Mouse (Mus musculus) hindlimb bud, embryonic 11.5 days (tissue): ENCODE data around the gene Olfr1415.
"Not testable (repeated sequence)": the region's sequence is repeated elsewhere in the genome, so short reads cannot be mapped to it uniquely, and the experiment has no call there.

Experiments
- DNase-seq: peaks from one replicate; pipeline ENCODE4 v3.0.0-alpha.2; 2012; ENCODE audit warnings: low read depth, low spot score; ENCODE audit errors: extremely low spot score

The Olfr1415 gene

DNA sequence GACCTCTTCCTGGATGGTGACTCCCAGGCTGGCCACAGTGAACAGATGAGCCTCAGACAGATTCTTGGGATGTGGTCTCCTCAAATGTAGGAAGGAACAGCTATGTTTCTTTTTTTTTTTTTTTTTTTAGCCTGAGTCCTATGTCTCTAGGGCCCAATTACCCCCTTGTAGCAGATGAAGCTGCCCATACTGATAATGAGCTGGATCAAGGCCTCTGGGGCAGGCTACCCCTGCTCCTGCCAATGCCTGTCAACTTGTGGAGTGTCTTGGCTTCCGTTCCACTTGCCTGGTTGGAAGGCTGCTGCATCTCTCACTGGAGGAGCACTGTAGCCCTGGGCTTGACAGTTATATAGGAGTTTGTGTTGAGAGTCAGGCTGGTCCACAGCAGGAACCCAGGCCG, at the start of gene Olfr1415:
TSS of gene Olfr1415 (minus strand) at position 101 of the 400 bp plus-strand sequence.
- no peak for DNase-seq

DNA sequence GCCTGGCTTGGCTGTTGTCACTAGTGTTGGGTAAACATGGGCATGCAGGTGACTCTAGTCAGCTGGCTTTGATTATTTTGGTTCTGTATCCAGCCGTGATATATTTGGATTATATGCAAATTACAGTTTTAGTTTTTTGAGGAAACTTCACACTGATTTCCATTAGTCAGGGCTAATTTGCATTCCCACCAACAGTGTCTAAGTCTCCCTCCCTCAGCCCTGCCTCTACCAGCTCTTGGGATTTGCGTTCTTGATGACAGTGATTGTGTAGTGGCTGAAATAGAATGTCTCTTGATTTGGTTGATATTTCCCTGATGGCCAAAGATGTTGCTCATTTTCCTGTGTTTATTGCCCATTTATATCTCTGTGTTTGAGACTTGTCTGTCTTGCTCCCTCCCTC, 43.2 kb upstream of the Olfr1415 start:
- no peak for DNase-seq

DNA sequence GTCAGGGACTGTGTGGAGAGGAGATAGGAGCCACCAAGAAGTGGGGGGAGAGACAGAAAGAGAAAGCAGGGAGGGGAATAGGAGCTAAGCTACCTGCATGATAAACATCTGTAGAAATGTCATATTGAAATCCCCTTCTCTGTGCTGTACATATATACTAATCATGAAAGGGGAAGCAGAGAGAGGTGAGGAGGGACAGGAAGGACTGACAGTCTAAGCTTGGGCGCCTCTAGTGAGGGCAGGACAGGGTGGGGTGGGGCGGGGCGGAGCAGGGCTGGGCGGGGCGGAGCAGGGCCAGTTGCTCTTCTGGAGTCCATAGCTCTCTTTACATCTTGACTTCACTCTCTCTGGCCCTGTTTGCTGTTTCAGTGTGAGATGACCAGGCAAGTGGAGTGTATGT, 41.1 kb upstream of the Olfr1415 start:
- DNase-seq = no peak

DNA sequence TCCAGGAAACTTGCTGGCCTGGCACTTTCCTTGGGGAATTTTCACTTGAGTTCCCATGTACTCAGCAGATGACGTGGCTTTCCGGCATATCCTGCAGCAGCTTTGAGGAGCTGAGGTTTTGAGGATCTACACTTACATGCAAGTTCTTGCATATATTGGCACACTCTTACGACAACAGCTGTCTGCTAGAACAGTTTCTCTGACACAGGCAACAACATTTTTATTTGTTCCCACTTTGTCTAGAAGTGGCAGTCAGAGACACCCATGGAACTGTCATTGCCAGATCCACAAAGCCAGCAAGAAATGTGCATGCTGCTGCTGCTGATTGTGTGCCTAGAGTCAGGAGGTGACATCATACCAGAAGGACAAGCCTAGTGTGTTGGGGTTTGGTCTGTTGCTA, 27.9 kb upstream of the Olfr1415 start:
- DNase-seq = no peak

DNA sequence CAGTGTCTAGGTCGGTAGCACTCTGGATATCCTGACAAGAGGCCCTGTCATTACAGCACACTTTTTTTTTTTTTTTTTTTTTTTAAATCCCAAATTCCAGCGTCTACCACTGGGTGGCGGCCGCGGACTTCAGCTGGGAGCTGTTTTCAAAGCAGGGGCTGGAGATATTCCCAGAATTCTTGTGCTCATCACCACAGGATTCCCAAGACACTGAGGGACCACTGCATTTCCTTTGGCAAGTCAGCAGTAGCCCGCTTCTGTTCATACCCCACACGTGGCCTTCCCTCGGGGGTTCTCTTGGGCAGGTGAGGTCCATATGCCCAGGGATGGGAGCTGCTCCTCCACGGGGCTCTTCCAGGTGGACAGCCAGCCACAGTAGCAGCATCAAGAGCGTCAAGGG, 25.5 kb upstream of the Olfr1415 start:
- DNase-seq = no peak

DNA sequence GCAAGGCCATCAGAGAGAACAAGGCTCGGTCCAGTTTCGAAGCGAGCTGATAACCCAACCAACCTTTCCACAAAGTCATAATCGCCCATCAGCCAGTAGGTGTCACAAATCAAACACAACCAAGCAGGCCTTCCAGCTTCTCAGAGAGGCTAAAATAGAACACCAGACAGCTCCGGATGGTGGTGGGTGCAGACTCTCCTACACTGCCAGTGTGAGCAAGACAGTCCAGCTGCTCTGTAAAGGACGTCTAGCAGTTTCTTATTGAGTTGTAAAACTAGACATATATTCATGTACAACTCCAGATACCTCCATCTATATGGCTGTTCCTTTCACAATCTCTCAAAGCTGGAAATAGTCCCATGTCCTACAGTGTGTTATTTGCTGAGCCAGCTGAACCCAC, 23.1 kb upstream of the Olfr1415 start:
- DNase-seq = no peak

DNA sequence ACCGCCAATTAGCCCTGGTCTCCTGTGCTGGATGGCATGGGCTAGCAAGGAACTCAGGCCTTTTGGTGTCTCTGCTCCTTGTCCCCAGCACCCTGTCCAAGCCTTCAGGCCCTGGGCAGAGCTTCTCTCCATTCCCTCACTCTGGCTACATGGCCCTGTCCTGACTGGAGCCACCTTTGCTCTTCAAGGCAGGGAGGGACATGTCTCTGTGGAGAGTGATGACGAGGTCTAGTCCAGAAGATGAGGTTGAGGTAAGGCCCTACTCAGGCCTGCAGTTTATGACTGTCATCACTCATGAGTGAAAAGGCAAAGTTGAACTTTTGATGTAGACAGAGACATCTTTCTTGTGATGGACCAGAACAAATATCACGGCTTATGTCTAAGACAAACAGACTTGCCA, 22.7 kb upstream of the Olfr1415 start, which contains the start of gene Olfr1414:
TSS of gene Olfr1414 (minus strand) at position 101 of the 400 bp plus-strand sequence.
- DNase-seq = no peak

DNA sequence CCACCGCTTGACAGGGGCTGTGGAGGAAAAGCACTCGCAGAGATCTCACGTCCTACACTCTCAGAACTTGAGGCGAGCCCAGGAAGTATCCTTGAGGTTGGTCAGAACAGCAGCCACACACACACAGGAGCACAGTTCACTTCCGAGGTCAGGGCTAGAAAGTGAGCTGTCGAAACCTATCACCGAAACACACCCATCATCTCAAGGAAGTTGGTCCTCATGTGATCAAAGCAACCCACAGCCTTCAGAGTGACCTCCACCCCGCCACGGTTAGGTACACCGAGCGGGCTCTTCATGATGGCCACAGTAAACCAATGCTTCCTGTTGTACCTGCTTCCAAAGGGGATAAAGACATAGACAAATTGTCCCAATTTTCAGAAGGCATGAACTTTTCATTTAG, 19.5 kb upstream of the Olfr1415 start:
- DNase-seq = no peak

DNA sequence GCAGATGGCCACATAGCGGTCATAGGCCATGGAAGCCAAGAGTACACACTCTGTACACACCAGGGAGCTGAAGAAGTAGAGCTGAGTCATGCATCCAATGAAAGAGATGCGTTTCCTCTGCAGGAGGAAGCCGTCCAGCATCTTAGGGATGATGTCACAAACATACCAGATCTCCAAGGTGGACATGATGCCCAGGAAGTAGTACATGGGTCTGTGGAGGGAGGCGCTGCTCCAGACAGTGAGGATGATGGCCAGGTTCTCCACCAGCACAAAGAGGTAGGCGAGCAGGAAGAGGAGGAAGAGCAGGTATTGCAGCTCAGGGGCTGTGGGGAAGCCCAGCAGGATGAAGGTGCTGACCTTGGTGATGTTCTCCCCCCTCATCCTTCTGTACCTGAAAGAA, 15.7 kb upstream of the Olfr1415 start:
- DNase-seq = not testable (repeated sequence)

DNA sequence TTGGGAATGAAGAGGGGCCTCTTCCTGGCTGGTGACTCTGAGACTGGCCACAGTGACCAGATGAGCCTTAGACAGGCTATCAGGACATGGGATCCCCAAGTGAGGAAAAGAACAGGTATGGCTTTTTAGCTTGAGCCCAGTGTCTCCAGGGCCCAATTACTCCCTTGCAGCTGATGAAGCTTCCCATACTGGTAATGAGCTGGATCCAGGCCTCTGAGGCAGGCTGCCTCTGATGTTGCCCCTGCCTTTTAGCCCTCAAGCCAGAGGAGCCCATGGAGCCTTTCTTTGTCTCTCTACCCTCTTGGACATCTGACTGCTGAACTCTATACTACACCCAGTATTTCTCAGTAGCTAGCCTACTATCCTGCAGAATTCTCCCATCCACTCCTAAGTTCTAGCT, 10.9 kb downstream of the Olfr1415 start, which contains the start of gene Olfr1416:
TSS of gene Olfr1416 (minus strand) at position 101 of the 400 bp plus-strand sequence.
- DNase-seq = no peak

DNA sequence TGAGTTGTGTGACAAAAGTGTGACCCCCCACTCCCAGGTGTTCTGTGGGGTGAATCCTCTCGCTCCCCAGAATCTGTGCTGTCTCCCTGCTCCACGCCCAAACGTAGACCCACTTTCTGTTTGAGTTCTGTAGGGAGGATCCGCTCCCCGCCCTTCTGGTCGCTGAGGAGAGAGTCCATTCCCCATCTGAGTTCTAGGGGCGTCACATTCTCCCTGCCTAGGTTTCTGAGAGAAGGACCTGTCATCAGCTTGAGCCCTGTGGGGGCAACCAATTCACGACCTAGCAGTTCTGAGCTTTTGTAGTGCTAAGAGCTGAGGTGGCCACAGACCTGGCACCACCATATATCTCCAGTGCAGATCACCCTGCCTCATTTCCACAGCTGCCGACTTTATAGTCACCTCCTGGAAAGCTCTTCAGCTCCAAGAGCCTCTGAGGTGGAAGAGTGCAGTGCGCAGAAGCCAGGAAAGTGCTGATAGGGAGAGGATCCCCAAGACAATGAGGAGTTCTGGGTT, 21.8 kb downstream of the Olfr1415 start:
- DNase-seq = no peak

DNA sequence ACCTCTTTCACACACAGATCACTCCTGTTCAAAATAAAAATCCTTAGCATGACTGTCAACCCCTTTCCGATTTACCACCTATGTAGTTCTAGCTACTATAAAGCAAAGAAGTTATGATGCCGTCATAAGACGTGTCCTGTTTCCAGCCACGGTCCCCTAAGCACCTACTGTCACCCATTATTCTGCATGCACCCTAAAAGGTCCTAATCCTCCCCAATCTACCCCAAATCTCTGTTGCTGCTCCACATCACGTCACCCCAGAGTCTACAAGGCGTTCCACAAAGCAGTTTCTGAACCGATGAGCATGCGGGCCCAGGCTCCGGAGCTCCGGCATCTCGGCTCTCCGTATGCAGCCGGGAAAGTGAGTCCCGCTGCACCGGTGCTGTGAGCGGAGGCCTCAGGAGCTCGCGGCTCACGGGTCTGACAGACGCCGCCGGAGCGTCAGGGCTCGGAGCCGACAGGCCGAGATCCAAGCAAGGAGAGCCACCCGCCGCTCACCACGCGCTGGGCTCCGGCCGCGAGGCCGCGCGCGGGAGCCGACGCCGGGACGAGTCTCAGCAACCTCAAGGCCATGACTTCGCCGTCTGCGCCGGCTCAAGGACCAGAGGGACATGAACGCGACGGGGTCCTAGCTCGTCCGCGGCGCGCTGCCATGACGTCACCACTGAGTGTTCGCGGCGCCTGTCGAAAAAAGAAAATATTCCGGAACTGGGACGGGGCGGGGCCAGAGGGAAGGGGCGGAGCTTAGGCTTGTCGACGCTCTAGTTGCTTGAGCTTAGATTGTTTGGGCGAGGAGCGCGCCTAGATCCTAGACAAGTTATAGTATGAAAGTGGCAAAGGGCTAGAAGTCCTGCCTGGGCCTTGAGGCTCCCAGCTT, 22.5 kb downstream of the Olfr1415 start, which contains the start of gene Ndufa10:
TSS of gene Ndufa10 (minus strand) at position 696 of the 877 bp plus-strand sequence.
- peak; percentile 69 for DNase-seq

DNA sequence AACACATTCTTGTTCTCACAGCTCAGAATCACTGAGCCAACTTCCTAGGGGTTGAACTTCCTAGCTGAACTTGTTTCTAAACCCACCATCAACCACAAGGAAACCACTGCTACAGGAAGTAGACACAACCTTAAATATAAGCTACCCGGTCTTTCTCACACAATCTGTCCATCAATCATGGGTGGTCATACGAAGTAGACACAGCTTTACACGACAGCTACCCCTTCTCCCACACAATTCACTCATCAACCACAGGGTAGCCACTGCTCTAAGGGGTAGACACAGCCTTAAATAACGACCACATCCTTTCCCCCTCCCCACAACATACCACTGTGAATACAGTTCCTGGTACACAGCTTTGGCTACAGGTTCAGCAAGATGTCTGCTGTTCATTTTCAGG, 27.0 kb downstream of the Olfr1415 start:
- no peak for DNase-seq

DNA sequence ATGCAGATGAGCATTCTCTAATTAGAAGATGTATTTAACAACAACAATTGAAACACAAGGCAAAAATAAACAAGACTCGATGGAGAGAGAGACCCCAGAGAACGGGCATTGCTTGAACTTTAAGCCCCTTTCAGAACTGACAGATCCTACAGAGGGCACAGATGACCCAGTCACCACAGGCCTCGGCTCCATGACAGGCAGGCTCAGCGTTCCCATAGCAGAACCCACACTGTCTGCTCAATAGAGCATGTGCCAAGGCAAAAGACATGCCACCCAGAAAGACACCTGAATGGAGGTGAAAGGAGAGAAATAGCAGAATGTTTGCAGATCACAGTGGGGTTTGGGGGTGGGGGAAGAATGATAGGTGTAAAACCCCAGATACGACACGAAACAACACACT, 37.5 kb downstream of the Olfr1415 start:
- DNase-seq = no peak

DNA sequence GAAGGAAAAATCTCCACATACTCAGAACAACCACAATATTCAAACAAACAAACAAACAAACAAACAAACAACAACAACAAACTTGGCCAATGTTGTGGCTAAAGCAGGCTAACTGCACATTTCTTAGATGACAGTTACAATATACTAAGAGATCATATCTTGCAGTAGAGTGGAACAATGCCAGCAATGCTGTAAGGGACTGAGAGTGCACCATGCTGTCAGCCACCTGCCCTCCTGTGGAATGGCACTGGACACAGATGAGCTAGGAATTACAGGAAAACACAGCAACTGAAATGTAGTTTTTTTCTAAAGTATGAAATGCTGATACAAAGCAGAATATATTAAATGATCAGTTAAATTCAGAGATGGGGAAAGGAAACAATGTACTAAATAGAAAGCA, 38.1 kb downstream of the Olfr1415 start:
- DNase-seq = no peak

DNA sequence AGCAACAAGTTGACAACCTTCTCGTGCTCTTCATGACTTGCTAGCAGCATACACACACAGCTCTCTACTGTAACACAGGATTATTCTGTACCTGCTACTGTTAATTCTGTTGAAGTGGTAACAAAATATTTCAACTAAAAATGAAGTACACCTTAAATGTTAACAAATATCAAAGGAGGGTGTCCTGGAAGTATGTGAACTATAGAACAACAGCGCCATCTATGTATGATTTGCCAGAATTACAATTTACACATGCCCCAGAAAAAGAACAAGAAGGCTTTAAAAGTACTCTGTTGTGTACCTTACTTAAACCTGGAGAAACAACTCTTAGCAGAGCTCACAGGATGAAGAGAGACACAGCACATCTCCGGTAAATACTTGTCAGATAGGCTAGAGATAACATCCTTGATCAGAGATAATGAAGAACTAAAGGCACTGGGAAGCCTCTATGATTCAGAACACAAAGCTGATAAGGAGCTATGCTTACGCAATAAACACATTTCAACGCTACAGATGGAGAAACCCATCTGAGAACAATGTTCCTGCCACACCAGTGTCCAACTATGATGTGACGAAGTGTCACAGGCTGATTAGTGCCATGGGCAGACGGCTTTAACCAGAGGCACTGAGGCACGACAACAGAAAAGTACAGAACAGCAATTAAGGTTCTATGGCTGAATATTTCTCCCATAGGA, 42.0 kb downstream of the Olfr1415 start:
- peak; percentile 37 for DNase-seq

DNA sequence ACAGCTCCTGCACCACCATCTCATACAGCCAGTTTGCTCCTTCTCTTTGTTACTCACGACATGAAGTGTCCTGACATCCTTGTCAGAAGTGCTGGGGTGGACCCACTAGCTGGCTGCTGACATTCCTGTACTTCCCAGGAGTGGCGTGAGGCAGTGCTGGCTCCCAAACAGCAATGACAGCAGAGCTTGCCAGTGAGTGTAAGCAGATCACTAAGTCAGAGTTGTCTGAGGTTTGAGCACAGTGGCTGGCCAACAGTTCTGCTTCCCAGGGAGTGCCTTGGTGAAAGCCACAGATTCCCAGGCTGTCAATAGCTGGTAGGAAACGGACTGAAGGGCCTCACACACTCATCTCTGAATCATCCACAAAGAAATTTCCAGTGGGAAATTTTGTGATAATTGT, 47.6 kb downstream of the Olfr1415 start:
- no peak for DNase-seq

DNA sequence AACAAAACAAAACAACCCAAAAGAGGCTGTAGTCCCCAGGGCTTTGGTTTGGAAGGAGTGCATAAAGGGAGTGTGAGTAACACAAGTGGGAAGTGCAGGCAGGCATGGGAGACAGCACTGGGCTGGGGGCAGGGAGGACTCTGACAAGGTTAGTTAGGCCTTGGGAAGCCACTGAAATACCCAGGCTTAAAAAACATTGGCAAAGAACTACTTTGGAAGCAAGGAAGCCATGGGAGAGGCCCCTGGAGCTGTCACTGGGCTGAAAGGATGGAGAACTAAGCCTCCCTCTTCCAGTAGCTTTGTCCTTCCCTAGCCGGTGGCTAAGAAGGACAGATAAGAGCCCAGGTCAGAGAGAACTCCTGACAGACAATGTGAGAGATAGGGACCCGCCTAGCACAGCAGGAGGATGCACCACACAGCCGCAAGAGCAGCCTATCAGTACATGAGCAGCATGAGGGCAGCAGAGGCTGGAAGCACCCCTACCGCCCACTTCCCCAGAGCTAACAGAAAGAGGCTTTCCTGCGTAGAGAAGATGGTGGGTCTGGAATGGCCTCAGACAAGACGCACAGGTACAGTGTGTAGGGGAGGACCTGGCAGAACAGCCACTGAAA, 54.3 kb downstream of the Olfr1415 start:
- DNase-seq = no peak

DNA sequence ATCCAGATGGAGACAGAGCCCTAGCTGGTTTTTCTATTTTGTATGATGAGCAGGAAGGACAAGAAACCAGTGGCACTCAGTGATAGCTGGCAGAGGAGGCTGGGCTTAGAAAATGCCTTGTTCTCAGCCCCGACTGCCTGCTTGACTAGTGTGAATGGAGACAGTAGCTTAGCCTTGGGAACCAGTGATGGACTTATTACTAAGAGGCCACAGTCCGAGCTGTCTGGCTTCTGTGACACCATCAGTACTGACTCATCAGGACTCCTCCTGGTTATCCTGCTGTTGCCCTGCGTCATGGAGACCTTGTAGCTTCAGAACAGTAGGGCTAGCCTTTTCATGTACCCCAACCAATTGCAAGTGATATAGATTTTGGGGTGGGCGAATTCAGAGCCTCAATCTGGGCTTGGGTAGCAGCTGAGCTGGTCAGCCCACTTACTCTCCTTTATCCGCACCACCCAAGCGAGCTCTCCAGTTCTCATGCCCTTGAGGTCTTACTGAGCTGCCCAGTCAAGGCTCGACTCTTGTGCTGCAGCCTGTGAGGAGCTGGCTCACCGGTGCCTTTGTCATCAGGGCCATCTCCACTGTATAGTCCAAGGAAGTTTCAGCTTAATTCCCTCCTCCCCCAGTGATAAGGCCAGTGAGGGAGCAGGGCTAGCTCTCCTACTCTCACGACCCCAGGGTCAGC, 55.7 kb downstream of the Olfr1415 start:
- no peak for DNase-seq
